Mouse (Mus musculus): ENCODE measurements around the gene Eepd1. TPM values are rescaled to one million over a fixed set of nuclear protein-coding genes. Genes with fewer than 3 reads are reported as not detected.

Eepd1 gene
- polyA plus RNA-seq, 1 experiment from 2014 or later: 26.1 TPM

DNA sequence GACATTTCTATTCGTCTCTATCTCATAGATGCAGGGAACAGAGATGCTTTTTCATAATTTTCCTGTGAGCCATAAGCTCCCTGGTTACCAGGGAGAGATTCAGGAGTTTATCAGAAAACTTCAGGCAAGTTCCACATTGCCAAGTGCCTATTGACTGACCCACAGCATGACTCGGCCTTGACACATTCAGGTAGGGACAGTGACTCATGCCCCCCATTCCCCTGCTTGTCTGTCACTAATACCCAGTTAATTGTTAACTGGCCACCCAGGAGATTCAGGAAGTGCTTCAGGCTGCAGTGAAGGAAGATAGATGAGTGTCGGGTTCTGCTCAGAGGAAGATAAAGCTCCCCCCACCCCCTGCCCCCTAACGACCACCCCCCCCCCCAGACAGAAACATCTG lies 109.4 kb downstream of the Eepd1 start:
- H3K4me2 ChIP-seq (replicated peaks; ENCODE audit: low read depth): no peak overlapping the region
- 19% methylated on average over 4 of the region's 4 CpGs for WGBS

DNA sequence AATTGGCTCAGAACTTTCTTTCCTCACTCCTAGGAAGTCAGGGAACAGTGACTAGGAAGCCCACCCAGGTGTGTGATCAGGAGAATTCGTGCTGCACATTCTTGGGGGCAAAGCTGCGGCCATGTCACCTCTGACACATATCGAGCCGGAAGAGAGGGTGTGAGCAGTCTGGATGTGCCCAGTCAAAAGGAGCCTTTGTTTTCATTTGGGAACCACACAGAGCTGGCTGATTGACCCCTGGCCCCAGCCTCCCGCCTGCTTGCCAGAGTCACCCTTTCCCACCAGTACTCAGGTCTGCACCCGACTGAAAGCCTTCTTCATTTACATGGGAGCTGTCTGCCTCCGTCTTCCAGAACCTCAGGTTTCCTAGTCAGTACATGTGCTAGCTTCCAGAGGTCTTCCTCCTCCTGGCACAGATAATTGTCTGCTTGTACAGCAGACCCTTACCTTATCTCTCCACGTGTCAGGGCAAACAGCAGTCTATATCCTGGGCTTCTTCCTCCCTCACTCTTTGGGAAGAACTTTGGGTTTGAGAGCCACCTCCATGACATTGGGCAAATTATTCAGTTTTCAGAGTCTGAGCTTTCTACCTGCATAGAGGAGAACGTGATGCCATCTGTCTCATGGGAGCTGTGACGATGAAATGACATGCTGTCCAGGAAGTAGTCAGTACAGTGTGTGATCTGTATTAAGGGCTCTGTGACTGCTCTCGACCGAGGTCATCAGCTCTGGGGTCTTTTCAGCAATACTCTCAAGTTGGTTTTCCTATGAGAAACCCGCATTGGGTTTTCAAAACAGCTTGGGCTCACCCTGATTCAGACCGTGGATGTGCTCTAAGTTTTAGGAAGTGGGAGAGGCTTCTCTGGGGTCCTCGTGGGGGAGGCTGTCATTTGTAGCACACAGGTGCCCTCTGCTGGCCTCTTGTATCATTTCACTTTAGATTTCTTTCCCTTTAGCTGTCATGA lies 110.3 kb downstream of the Eepd1 start:
- Histone ChIP-seq H3K27me3 (replicated peaks; ENCODE audit: control insufficient read depth, insufficient read depth, low read length) (no peaks in the 10 kb centered on the region), H3K36me3 (ENCODE audit: control insufficient read depth, insufficient read depth) (no peaks in the 10 kb centered on the region), H3K4me1 (replicated peaks; ENCODE audit: control insufficient read depth, insufficient read depth, low read length) (peaks cover 4% of the 10 kb centered on the region; the same call in 1 of the 2 replicates), H3K9ac (ENCODE audit: low read depth, low read length) (no peak overlapping the region), H3K27ac (ENCODE audit: low read depth, low read length) (peak overlapping the region; percentile 50), H3K9me3 (ENCODE audit: control insufficient read depth) (no peaks in the 10 kb centered on the region), H3K4me3 (ENCODE audit: low read depth, low read length) (0 out of 2 replicates have a peak overlapping the region, but pooled peaks have one; percentile 7), H3K4me2 (replicated peaks; ENCODE audit: low read depth) (peak overlapping the region; percentile 28)
- ATAC-seq: peak; percentile 59
- 28% methylated on average over 15 of the region's 15 CpGs for WGBS
- TF ChIP-seq CTCF (IDR thresholded peaks at IDR 0.05; ENCODE audit: low read depth): peak; percentile 87

More for the DNA sequence above, 109.4 kb downstream of the Eepd1 start:
- no peak overlapping the region for H3K4me3 ChIP-seq (ENCODE audit: low read depth, low read length)
- H3K9ac ChIP-seq (ENCODE audit: low read depth, low read length): no peak overlapping the region
- no peaks in the 10 kb centered on the region for H3K27me3 ChIP-seq (replicated peaks; ENCODE audit: control insufficient read depth, insufficient read depth, low read length)
- no peaks in the 10 kb centered on the region for H3K9me3 ChIP-seq (ENCODE audit: control insufficient read depth)
- peak; percentile 53; the same call in 1 of the 2 replicates for ATAC-seq
- peak overlapping the region; percentile 50; the same call in 1 of the 2 replicates for H3K27ac ChIP-seq (ENCODE audit: low read depth, low read length)
- no peaks in the 10 kb centered on the region for H3K36me3 ChIP-seq (ENCODE audit: control insufficient read depth, insufficient read depth)
- no peak for TF ChIP-seq CTCF (IDR thresholded peaks at IDR 0.05; ENCODE audit: low read depth)
- H3K4me1 ChIP-seq (replicated peaks; ENCODE audit: control insufficient read depth, insufficient read depth, low read length): peaks cover 4% of the 10 kb centered on the region; the same call in 1 of the 2 replicates

DNA sequence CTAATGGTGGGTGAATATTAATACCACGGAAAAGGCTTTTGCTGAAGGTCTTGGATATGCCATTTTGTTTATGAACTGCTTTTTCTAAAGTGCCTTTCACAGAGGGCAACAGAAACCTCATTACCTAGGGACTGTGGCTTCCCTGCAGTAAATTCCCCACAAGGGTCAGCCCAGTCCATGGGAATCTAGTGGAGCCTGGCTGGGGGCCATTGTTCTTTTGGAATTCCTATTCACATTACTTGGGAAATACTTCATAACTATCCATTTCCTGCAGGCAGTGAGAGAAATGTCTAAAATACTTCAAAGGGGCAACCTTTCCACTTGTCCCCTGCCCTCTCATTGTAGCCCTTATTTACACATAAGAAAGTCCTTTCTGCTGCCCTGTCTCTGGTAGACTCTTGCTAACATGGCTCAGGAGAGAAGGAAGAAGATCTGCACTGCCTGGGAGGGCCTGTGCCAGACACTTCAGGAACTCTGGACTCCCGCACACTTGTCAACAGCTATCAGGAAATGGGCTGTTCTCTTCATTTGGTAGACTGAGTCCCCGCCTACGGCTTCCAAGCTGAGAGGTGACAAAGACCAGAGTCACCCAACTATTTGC lies 111.1 kb downstream of the Eepd1 start:
- H3K9me3 ChIP-seq (ENCODE audit: control insufficient read depth): no peaks in the 10 kb centered on the region
- no peak overlapping the region for H3K9ac ChIP-seq (ENCODE audit: low read depth, low read length)
- 0 out of 2 replicates have a peak, but pooled peaks have one; percentile 24 for ATAC-seq
- peak overlapping the region; percentile 28; the same call in 1 of the 2 replicates for H3K4me2 ChIP-seq (replicated peaks; ENCODE audit: low read depth)
- H3K36me3 ChIP-seq (ENCODE audit: control insufficient read depth, insufficient read depth): no peaks in the 10 kb centered on the region
- peaks cover 4% of the 10 kb centered on the region; the same call in 1 of the 2 replicates for H3K4me1 ChIP-seq (replicated peaks; ENCODE audit: control insufficient read depth, insufficient read depth, low read length)
- peak overlapping the region; percentile 28; the same call in 1 of the 2 replicates for H3K27ac ChIP-seq (ENCODE audit: low read depth, low read length)
- TF ChIP-seq CTCF (IDR thresholded peaks at IDR 0.05; ENCODE audit: low read depth): no peak
- 46% methylated on average over 4 of the region's 4 CpGs for WGBS
- no peak overlapping the region for H3K4me3 ChIP-seq (ENCODE audit: low read depth, low read length)
- H3K27me3 ChIP-seq (replicated peaks; ENCODE audit: control insufficient read depth, insufficient read depth, low read length): no peaks in the 10 kb centered on the region

DNA sequence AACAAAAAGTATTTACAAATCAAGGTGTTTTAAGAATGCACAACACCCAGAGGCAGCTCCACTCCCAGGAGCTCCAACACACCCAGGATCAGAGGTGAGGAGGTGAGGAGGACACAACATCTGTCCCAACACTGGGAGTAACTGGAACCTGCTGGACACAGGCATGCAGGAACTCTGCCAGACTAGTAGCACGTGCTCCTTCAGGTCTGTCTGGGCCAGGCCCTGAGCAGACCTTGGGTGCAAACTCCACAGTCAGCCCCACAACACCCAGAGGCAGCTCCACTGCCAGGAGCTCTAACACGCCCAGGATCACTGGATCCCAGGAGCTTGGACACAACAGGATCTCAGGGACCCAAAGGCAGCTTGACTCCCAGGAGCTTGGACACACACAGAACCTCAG lies 143.4 kb downstream of the Eepd1 start:
- no peaks in the 10 kb centered on the region for H3K36me3 ChIP-seq (ENCODE audit: control insufficient read depth, insufficient read depth)
- no peak overlapping the region for H3K4me3 ChIP-seq (ENCODE audit: low read depth, low read length)
- no peaks in the 10 kb centered on the region for H3K9me3 ChIP-seq (ENCODE audit: control insufficient read depth)
- no peaks in the 10 kb centered on the region for H3K4me1 ChIP-seq (replicated peaks; ENCODE audit: control insufficient read depth, insufficient read depth, low read length)
- no peaks in the 10 kb centered on the region for H3K27me3 ChIP-seq (replicated peaks; ENCODE audit: control insufficient read depth, insufficient read depth, low read length)
- TF ChIP-seq CTCF (IDR thresholded peaks at IDR 0.05; ENCODE audit: low read depth): no peak
- no peak overlapping the region for H3K4me2 ChIP-seq (replicated peaks; ENCODE audit: low read depth)
- no peak for ATAC-seq
- no peak overlapping the region for H3K27ac ChIP-seq (ENCODE audit: low read depth, low read length)
- no peak overlapping the region for H3K9ac ChIP-seq (ENCODE audit: low read depth, low read length)
- WGBS: 63% methylated on average over 2 of the region's 2 CpGs

DNA sequence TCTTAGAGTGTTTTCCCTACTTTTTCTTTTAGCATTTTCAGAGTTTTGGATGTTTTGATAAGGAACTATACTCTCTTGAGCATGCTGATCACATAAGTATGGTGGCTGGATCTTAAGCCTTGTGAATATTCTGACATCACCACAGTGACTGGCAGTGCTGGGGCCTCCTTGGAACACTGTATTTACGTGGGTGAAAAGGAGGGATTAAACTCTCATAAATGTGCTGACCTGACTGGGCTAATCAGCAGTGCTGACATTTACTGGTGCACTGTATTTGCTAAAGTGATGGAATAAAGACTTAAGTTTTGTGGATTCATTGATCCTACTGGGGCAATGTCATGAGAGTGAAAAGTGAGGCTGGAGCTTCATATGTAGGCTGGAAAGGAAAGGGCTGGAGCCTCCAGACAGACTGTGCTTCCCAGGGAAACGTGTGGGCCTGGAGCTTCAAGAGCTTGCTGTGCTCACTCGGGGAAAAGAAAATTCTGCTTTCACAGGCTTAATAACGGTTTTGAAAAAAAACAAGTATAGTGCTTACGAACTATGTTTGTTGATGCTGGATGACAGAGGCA lies 148.3 kb downstream of the Eepd1 start:
- WGBS: 52% methylated on average over 5 of the region's 5 CpGs
- H3K9me3 ChIP-seq (ENCODE audit: control insufficient read depth): no peaks in the 10 kb centered on the region
- H3K4me2 ChIP-seq (replicated peaks; ENCODE audit: low read depth): no peak overlapping the region
- H3K4me1 ChIP-seq (replicated peaks; ENCODE audit: control insufficient read depth, insufficient read depth, low read length): no peaks in the 10 kb centered on the region
- no peak overlapping the region for H3K9ac ChIP-seq (ENCODE audit: low read depth, low read length)
- H3K27ac ChIP-seq (ENCODE audit: low read depth, low read length): no peak overlapping the region
- no peaks in the 10 kb centered on the region for H3K27me3 ChIP-seq (replicated peaks; ENCODE audit: control insufficient read depth, insufficient read depth, low read length)
- no peaks in the 10 kb centered on the region for H3K36me3 ChIP-seq (ENCODE audit: control insufficient read depth, insufficient read depth)
- H3K4me3 ChIP-seq (ENCODE audit: low read depth, low read length): no peak overlapping the region
- no peak for TF ChIP-seq CTCF (IDR thresholded peaks at IDR 0.05; ENCODE audit: low read depth)
- no peak for ATAC-seq

Other genes with a start within 250 kb of the Eepd1 start
- 147 and 151 TPM in 2 replicates for gene Sept7, start 229.1 kb upstream of the Eepd1 start, polyA plus RNA-seq (2015; fragmentation: Nextera tagmentation; extraction: Ambion mirVana)

Measured in intestine, postnatal 0 days (tissue).